In genomic region chr8:30916184-30916751, GRCm38 (mm10) we compare ENCODE assay signal across 8 mouse cellular contexts.
DNase-seq lines count a peak whose midpoint lies in the region; ATAC-seq and TF ChIP-seq lines count a peak whose summit lies in the region.

No protein-coding gene starts in this region.

- H3K4me3 ChIP-seq in heart, embryonic 12.5 days: peak overlapping the region; percentile 53
- H3K4me3 ChIP-seq in cortical plate, adult 2 months (ENCODE audit: insufficient read depth, low read length): peak overlapping the region; percentile 29
- peak overlapping the region; percentile 55 for H3K4me3 ChIP-seq in hindbrain, embryonic 10.5 days
- peak overlapping the region; percentile 20 for H3K4me3 ChIP-seq in limb, embryonic 11.5 days (ENCODE audit: low read depth, low read length)
- H3K4me3 ChIP-seq in neural tube, embryonic 12.5 days: peak overlapping the region; percentile 34

- TF ChIP-seq POLR2A in cortical plate, adult 2 months (IDR thresholded peaks at IDR 0.05; ENCODE audit: extremely low read depth, insufficient read depth, low read length): no peak

- H3K9me3 ChIP-seq in heart, embryonic 12.5 days (replicated peaks): no peaks in the 10 kb centered on the region; the same call in 1 of the 2 replicates
- H3K9me3 ChIP-seq in hindbrain, embryonic 10.5 days: no peaks in the 10 kb centered on the region
- H3K9me3 ChIP-seq in limb, embryonic 11.5 days (ENCODE audit: control insufficient read depth, low read length): no peaks in the 10 kb centered on the region
- no peaks in the 10 kb centered on the region for H3K9me3 ChIP-seq in neural tube, embryonic 12.5 days

- peak overlapping the region; percentile 62 for H3K9ac ChIP-seq in heart, embryonic 12.5 days
- H3K9ac ChIP-seq in limb, embryonic 11.5 days (ENCODE audit: low read length): peak overlapping the region; percentile 68
- H3K9ac ChIP-seq in neural tube, embryonic 12.5 days: peak overlapping the region; percentile 65

- peaks cover 17% of the 10 kb centered on the region for H3K4me1 ChIP-seq in heart, embryonic 12.5 days (replicated peaks)
- peaks cover 3% of the 10 kb centered on the region; the same call in 1 of the 2 replicates for H3K4me1 ChIP-seq in cortical plate, adult 2 months (ENCODE audit: control insufficient read depth, insufficient read depth, low read length)
- H3K4me1 ChIP-seq in hindbrain, embryonic 10.5 days (replicated peaks): peaks cover 16% of the 10 kb centered on the region
- H3K4me1 ChIP-seq in limb, embryonic 11.5 days (ENCODE audit: control insufficient read depth, insufficient read depth, low read length): 0 out of 2 replicates have a peak, but pooled peaks cover 7% of the 10 kb centered on the region
- peaks cover 14% of the 10 kb centered on the region for H3K4me1 ChIP-seq in neural tube, embryonic 12.5 days

- no peak for DNase-seq in heart, postnatal 36 days
- peak; percentile 40 for DNase-seq in hindbrain, embryonic 10.5 days (ENCODE audit: low spot score)
- peak; percentile 57 for DNase-seq in limb, embryonic 11.5 days (ENCODE audit: low spot score)
- no peak for DNase-seq in adrenal gland, postnatal 25 days
- no peak for DNase-seq in frontal cortex, postnatal 25 days (ENCODE audit: low spot score in 2 of 2)

- no peak overlapping the region for H3K27ac ChIP-seq in heart, embryonic 12.5 days (ENCODE audit: poor library complexity, severe bottlenecking)
- H3K27ac ChIP-seq in cortical plate, adult 2 months (ENCODE audit: insufficient read depth, low read length): 0 out of 2 replicates have a peak overlapping the region, but pooled peaks have one; percentile 18
- peak overlapping the region; percentile 86 for H3K27ac ChIP-seq in hindbrain, embryonic 10.5 days
- H3K27ac ChIP-seq in limb, embryonic 11.5 days (replicated peaks; ENCODE audit: low read depth, low read length): no peak overlapping the region
- H3K27ac ChIP-seq in neural tube, embryonic 12.5 days: peak overlapping the region; percentile 57

- H3K27me3 ChIP-seq in heart, embryonic 12.5 days (replicated peaks): no peaks in the 10 kb centered on the region
- no peaks in the 10 kb centered on the region for H3K27me3 ChIP-seq in hindbrain, embryonic 10.5 days (ENCODE audit: insufficient read depth, poor library complexity, severe bottlenecking)
- no peaks in the 10 kb centered on the region for H3K27me3 ChIP-seq in limb, embryonic 11.5 days (ENCODE audit: control insufficient read depth, insufficient read depth, low read length)
- H3K27me3 ChIP-seq in neural tube, embryonic 12.5 days (replicated peaks): no peaks in the 10 kb centered on the region

- H3K4me2 ChIP-seq in heart, embryonic 12.5 days: peak overlapping the region; percentile 91
- peak overlapping the region; percentile 55 for H3K4me2 ChIP-seq in limb, embryonic 11.5 days (ENCODE audit: low read depth, severe bottlenecking)
- H3K4me2 ChIP-seq in neural tube, embryonic 12.5 days (replicated peaks): peak overlapping the region; percentile 70

- WGBS in heart, embryonic 12.5 days: 4% methylated on average over 12 of the region's 12 CpGs
- 7% methylated on average over 12 of the region's 12 CpGs for WGBS in hindbrain, embryonic 10.5 days
- 12% methylated on average over 12 of the region's 12 CpGs for WGBS in limb, embryonic 11.5 days
- 6% methylated on average over 12 of the region's 12 CpGs for WGBS in neural tube, embryonic 12.5 days

- H3K36me3 ChIP-seq in heart, embryonic 12.5 days: no peaks in the 10 kb centered on the region
- no peaks in the 10 kb centered on the region for H3K36me3 ChIP-seq in hindbrain, embryonic 10.5 days
- no peaks in the 10 kb centered on the region for H3K36me3 ChIP-seq in limb, embryonic 11.5 days (ENCODE audit: control insufficient read depth, insufficient read depth, low read length)
- H3K36me3 ChIP-seq in neural tube, embryonic 12.5 days: no peaks in the 10 kb centered on the region

- no peak for ATAC-seq in heart, embryonic 12.5 days (ENCODE audit: insufficient number of reproducible peaks, low FRiP score)
- ATAC-seq in limb, embryonic 11.5 days (ENCODE audit: insufficient number of reproducible peaks, low FRiP score, low TSS enrichment, low read depth): no peak; the same call in 1 of the 2 replicates
- peak; percentile 62 for ATAC-seq in neural tube, embryonic 12.5 days (ENCODE audit: low FRiP score, low read depth)

- intact Hi-C loops in heart, postnatal 36 days (cut with DNase I): no loop called here

- TF ChIP-seq CTCF in cortical plate, adult 2 months (IDR thresholded peaks at IDR 0.05; ENCODE audit: extremely low read depth, insufficient read depth, low read length): no peak

Comparison
In these comparisons a context has a peak if more than half of its experiments do, and no peak if none do; other contexts are left out.
1. H3K27ac ChIP-seq: peak in cortical plate, adult 2 months (single experiment), hindbrain, embryonic 10.5 days (single experiment) and neural tube, embryonic 12.5 days (single experiment); none in heart, embryonic 12.5 days (single experiment) and limb, embryonic 11.5 days (single experiment).
2. DNase-seq: peak in hindbrain, embryonic 10.5 days (single experiment) and limb, embryonic 11.5 days (single experiment); none in heart, postnatal 36 days (0 of 2), adrenal gland, postnatal 25 days (single experiment) and frontal cortex, postnatal 25 days (0 of 2).
3. Peak in every context shown above with its lines, with median percentiles within 50 percentile points of each other: H3K4me2 ChIP-seq, H3K4me3 ChIP-seq and H3K9ac ChIP-seq.